Mouse (Mus musculus) liver, embryonic 11.5 days (tissue): ENCODE results near the gene Manbal. TPM values are rescaled to one million over a fixed set of nuclear protein-coding genes. Genes with fewer than 3 reads are reported as not detected.

ENCODE experiments used
- ATAC-seq: fragments of 200-750 bp; cut with Nextera tagmentation; replicated peaks from 2 replicates; pipeline ENCODE4 v1.8.0; 2017; ENCODE audit warnings: moderate number of reproducible peaks, mild to moderate bottlenecking, moderate TSS enrichment, moderate library complexity; ENCODE audit not compliant: low FRiP score
- DNase-seq: peaks from one replicate; pipeline ENCODE4 v3.0.0-alpha.2; 2017; ENCODE audit warnings: low spot score
- H3K27ac ChIP-seq: fragments of 300-500 bp; sonication (generic); 2 replicates; pipeline ENCODE4 v1.5.1; 2014; ENCODE audit warnings: mild to moderate bottlenecking, low read depth, low read length, control low read depth
- H3K27me3 ChIP-seq: fragments of 300-500 bp; sonication (generic); replicated peaks from 2 replicates; pipeline ENCODE4 v1.6.1; 2014; ENCODE audit warnings: low read length, mixed read lengths; ENCODE audit not compliant: control insufficient read depth, insufficient read depth
- H3K36me3 ChIP-seq: fragments of 300-500 bp; sonication (generic); 2 replicates; pipeline ENCODE4 v1.6.1; 2014; ENCODE audit warnings: mild to moderate bottlenecking, low read length, moderate library complexity, mixed read lengths; ENCODE audit not compliant: control insufficient read depth, insufficient read depth
- H3K4me1 ChIP-seq: fragments of 300-500 bp; sonication (generic); replicated peaks from 2 replicates; pipeline ENCODE4 v1.6.1; 2014; ENCODE audit warnings: low read length, mixed read lengths; ENCODE audit not compliant: control insufficient read depth, insufficient read depth
- H3K4me2 ChIP-seq: fragments of 300-500 bp; sonication (generic); 2 replicates; pipeline ENCODE4 v1.6.1; 2014; ENCODE audit warnings: mild to moderate bottlenecking, control low read depth, moderate library complexity
- H3K4me3 ChIP-seq: fragments of 300-500 bp; sonication (generic); 2 replicates; pipeline ENCODE4 v1.5.1; 2014; ENCODE audit warnings: low read depth, low read length, control low read depth
- H3K9ac ChIP-seq: fragments of 300-500 bp; sonication (generic); 2 replicates; pipeline ENCODE4 v1.6.1; 2014; ENCODE audit warnings: low read depth, low read length, control low read depth
- H3K9me3 ChIP-seq: fragments of 300-500 bp; sonication (generic); 2 replicates; pipeline ENCODE4 v1.6.1; 2016; ENCODE audit warnings: low read length, inconsistent platforms, mixed read lengths; ENCODE audit not compliant: control insufficient read depth
- WGBS: fragments of 180-500 bp; shearing (Covaris S2); extraction: QIAGEN DNeasy Blood & Tissue Kit; methylation state at CpG from one replicate; pipeline ENCODE4 v1.1.7; 2014; 5-methylcytosine and 5-hydroxymethylcytosine counted together
- polyA plus RNA-seq: library from polyadenylated mRNA; unstranded; fragments of >200 nt; fragmentation: Nextera tagmentation; extraction: Ambion mirVana; gene quantifications from 2 replicates; pipeline ENCODE4 v1.2.1, GENCODE M21; 2014

The Manbal gene
- polyA plus RNA-seq, 1 experiment from 2014 or later = 23.0 TPM

DNA sequence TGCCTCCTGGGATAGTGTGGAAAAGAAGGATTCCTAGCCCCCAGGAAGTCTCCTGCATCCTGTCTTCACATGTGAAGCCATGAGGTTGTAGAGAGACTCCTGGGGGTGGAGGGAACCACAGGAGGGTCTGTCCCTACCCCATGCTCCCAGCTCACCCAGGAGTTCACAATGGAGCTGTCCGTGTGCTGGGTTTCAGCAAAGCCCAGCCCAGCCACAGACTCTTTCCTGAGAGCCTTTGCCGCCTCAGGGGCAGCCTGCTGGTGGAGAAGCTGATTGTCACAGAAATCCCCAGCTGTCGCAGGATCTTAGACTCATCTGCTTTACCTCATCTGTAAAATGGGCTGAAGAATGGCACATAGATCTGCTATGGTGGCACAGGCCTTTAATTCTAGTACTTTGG lies 69.7 kb downstream of the Manbal start:
- Histone ChIP-seq H3K27ac (no peak overlapping the region), H3K9me3 (no peaks in the 10 kb centered on the region), H3K36me3 (peaks cover 12% of the 10 kb centered on the region; the same call in 1 of the 2 replicates), H3K9ac (no peak overlapping the region), H3K4me2 (no peak overlapping the region), H3K4me3 (no peak overlapping the region), H3K4me1 (0 out of 2 replicates have a peak, but pooled peaks cover 9% of the 10 kb centered on the region), H3K27me3 (no peaks in the 10 kb centered on the region)
- no peak for DNase-seq
- ATAC-seq = no peak
- 79% methylated on average over 3 of the region's 3 CpGs for WGBS

DNA sequence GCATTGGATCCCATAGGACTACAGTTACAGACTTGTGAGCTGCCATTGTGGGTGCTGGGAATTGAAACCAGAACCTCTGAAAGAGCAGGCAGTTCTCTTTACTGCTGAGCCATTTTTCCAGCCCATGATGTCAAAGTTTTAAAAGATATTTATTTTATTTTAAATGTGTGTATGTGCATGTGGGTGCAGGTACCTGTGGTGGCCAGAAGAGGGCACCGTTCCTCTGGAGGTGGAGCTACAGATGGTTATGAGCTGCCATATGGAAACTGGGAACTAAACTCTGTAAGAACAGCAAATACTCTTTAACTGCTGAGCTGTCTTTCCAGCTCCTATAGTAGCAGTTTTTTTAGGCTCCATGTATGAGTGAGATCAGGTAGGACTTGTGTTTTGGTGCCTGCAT lies 74.0 kb downstream of the Manbal start:
- H3K4me1 ChIP-seq = no peaks in the 10 kb centered on the region
- no peak overlapping the region for H3K9ac ChIP-seq
- no peak overlapping the region for H3K4me3 ChIP-seq
- WGBS = 90% methylated on average over 1 of the region's 1 CpGs
- no peaks in the 10 kb centered on the region for H3K27me3 ChIP-seq
- ATAC-seq (no peak), DNase-seq (no peak)
- no peaks in the 10 kb centered on the region for H3K9me3 ChIP-seq
- peaks cover 12% of the 10 kb centered on the region; the same call in 1 of the 2 replicates for H3K36me3 ChIP-seq
- no peak overlapping the region for H3K27ac ChIP-seq
- H3K4me2 ChIP-seq = no peak overlapping the region

Other genes starting within 250 kb of the Manbal start
- gene Samhd1, start 232.3 kb upstream of the Manbal start, polyA plus RNA-seq = 33.1 and 33.2 TPM in 2 replicates
- 29.2 and 33.7 TPM in 2 replicates for gene Rbl1, start 163.1 kb upstream of the Manbal start, polyA plus RNA-seq
- gene Rpn2, start 88.6 kb upstream of the Manbal start, polyA plus RNA-seq = 302 and 331 TPM in 2 replicates
- gene Mroh8, start 88.0 kb upstream of the Manbal start, polyA plus RNA-seq = 0.29 and 0.57 TPM in 2 replicates
- gene Ghrh, start 20.1 kb upstream of the Manbal start, polyA plus RNA-seq = not detected in 2 replicates
- 4.4 and 4.8 TPM in 2 replicates for gene Src, start 50.9 kb downstream of the Manbal start, polyA plus RNA-seq
- 143 and 171 TPM in 2 replicates for gene Nnat, start 192.5 kb downstream of the Manbal start, polyA plus RNA-seq
- 25.9 and 26.2 TPM in 2 replicates for gene Blcap, start 203.7 kb downstream of the Manbal start, polyA plus RNA-seq